Mouse (Mus musculus): ENCODE results near the gene Pdxdc1.

DNA sequence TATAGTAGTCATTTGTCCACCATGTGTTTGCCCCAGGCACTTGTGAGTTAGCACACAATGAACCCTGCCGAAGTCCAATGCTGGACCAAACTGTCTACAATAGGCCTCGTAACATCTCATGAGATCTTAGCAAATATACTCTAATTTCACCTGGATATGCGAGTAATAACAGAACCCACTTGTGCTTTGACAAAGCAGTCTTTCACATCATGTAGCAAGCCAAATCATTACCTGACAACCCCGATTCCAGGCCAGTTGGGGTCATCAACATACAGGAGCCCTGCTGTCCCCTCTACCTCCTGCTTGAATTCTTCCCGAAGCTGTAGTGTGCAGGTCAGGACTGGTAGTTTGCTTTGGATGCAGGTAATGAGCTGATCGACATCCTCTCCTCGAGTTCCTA, 62.9 kb downstream of the Pdxdc1 start:
- TF ChIP-seq CTCF (conservative IDR thresholded peaks at IDR 0.05; ENCODE audit: low read length) (no peak), POU5F1 (IDR thresholded peaks at IDR 0.05; ENCODE audit: borderline replicate concordance, low read length) (no peak), NANOG (IDR thresholded peaks at IDR 0.05; ENCODE audit: borderline replicate concordance, low read length) (no peak)

Measured in E14TG2a.4 (cell line).